Mouse (Mus musculus): Measurements from ENCODE around the gene Magea4. TPM values are rescaled to one million over a fixed set of nuclear protein-coding genes. Genes with fewer than 3 reads are reported as not detected.

Magea4 gene
- polyA plus RNA-seq (2017; shearing (Covaris generic)) = not detected

DNA sequence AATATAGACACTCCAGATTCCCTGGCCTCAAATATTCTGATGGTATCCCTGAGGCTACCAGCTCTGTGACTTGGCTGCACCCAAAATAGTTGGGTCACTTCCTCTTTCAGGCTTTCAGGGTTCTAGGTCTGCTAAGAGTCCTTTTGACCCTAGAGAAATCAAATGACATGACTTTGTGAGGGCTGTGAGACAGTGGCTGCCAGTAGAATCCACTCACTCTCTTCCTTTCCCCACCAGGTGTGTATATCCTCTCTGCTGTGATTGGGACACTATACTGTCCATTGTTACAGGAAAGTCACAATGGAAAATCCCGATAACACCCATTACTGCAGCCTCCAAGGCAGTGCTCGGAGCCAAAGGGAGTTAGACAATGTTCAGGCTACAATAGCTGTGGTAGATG is at the start of gene Magea4:
Gene Magea4, plus strand, starts transcription at position 301 of the 400 bp plus-strand sequence.

Other genes starting within 250 kb of the Magea4 start
- not detected for gene Fate1, start 249.0 kb upstream of the Magea4 start, polyA plus RNA-seq (2017; shearing (Covaris generic))
- not detected for gene Cnga2, start 230.2 kb upstream of the Magea4 start, polyA plus RNA-seq (2017; shearing (Covaris generic))
- gene Gabre, start 52.8 kb downstream of the Magea4 start, polyA plus RNA-seq (2017; shearing (Covaris generic)) = not detected
- not detected for gene Magea10, start 164.8 kb downstream of the Magea4 start, polyA plus RNA-seq (2017; shearing (Covaris generic))

All from activated CD4-positive, CD25-positive, alpha-beta regulatory T cell, adult 9 weeks (primary cell).